Comparison of ENCODE assay signal across 8 mouse cellular contexts in the genomic region with DNA sequence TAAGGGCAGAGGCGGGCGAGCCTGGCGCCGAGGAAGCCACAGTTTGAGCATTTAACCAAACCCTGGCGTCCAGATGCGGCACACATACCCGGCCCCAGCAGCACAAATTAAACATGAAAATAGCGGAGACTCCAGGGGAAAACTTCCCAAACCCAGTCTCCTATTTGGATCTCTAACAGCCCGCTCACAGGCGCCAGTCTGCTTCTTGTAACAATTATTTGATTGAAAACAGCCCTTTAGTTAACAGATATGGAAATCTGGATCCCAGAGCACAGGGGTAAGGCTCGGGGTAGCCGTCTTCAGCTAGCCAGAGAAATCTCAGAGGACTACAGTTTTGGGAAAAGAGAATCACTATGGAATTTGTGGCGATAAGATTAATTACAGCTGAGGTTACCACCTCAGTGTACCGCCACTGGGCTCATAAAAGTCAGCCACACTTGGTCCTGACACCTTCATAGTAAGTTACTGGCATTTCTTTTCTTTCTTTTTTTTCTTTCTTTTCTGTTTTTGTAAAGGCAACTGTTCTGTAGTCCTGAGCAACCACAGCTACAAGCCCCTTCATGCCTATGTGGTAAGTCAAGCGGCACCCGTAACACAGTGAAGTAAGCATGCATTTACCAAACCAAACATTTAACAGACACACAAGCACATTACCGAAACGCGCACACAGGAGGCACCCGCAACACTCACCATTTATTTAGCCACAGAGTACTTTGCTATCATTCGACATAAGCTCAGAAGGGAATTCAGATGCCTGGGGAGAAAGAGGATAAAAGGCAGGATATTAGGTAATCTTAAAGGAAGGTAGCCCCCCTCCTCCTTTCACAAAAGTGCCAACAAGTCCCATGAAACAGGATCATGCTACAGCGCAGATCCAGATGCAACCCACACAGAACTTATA. TPM values are rescaled to one million over a fixed set of nuclear protein-coding genes. Genes with fewer than 3 reads are reported as not detected.
A peak's percentile ranks its signal among the peaks of the same experiment; 100 is the strongest.
DNase-seq lines count a peak whose midpoint lies in the region; ATAC-seq lines count a peak whose summit lies in the region.

No protein-coding gene starts in this region.

- peak; percentile 39 for DNase-seq in right cerebral cortex, postnatal 25 days
- no peak for DNase-seq in right cerebral cortex, postnatal 4 days
- DNase-seq in adrenal gland, postnatal 36 days: peak; percentile 29 to 46
- peak; percentile 53 for DNase-seq in forebrain, embryonic 14.5 days (ENCODE audit: low spot score)
- DNase-seq in induced T-regulatory cell, adult 2 months (ENCODE audit: low read depth): peak; percentile 69
- DNase-seq in retina, embryonic 14.5 days (ENCODE audit: low spot score): peak; percentile 39
- no peak for DNase-seq in ovary, postnatal 14 days (ENCODE audit: low spot score)

- no peaks in the 10 kb centered on the region for H3K36me3 ChIP-seq in forebrain, embryonic 14.5 days (ENCODE audit: control insufficient read depth, insufficient read depth, low read length)
- H3K36me3 ChIP-seq in liver, embryonic 16.5 days (ENCODE audit: control insufficient read depth, insufficient read depth): no peaks in the 10 kb centered on the region

- no peaks in the 10 kb centered on the region for H3K9me3 ChIP-seq in forebrain, embryonic 14.5 days (replicated peaks; ENCODE audit: control insufficient read depth, low read length)
- no peaks in the 10 kb centered on the region for H3K9me3 ChIP-seq in liver, embryonic 16.5 days (replicated peaks; ENCODE audit: control insufficient read depth, low read length)

- peaks cover 20% of the 10 kb centered on the region for H3K4me1 ChIP-seq in forebrain, embryonic 14.5 days (ENCODE audit: control insufficient read depth, insufficient read depth, low read length)
- H3K4me1 ChIP-seq in liver, embryonic 16.5 days (ENCODE audit: control insufficient read depth, low read depth, low read length): no peaks in the 10 kb centered on the region; the same call in none of the 2 replicates

- under 1% methylated on average over 22 of the region's 22 CpGs for WGBS in forebrain, embryonic 14.5 days
- 3% methylated on average over 22 of the region's 22 CpGs for WGBS in liver, embryonic 16.5 days (ENCODE audit: insufficient replicate concordance)

- H3K27me3 ChIP-seq in forebrain, embryonic 14.5 days (replicated peaks; ENCODE audit: control insufficient read depth, insufficient read depth, low read length): no peaks in the 10 kb centered on the region
- H3K27me3 ChIP-seq in liver, embryonic 16.5 days (ENCODE audit: control insufficient read depth, insufficient read depth, low read depth, low read length): peaks cover 69% of the 10 kb centered on the region

- peak overlapping the region; percentile 97 for H3K4me2 ChIP-seq in forebrain, embryonic 14.5 days (ENCODE audit: low read length)
- H3K4me2 ChIP-seq in liver, embryonic 16.5 days (ENCODE audit: low read depth, low read length): peak overlapping the region; percentile 70

- no peak for ATAC-seq in forebrain, embryonic 14.5 days
- no peak for ATAC-seq in liver, embryonic 16.5 days (ENCODE audit: low read depth)

- peak overlapping the region; percentile 80 for H3K9ac ChIP-seq in forebrain, embryonic 14.5 days (ENCODE audit: low read length)
- peak overlapping the region; percentile 63 for H3K9ac ChIP-seq in liver, embryonic 16.5 days (ENCODE audit: low read depth, low read length)

- H3K27ac ChIP-seq in forebrain, embryonic 14.5 days (ENCODE audit: low read depth, low read length): peak overlapping the region; percentile 72
- H3K27ac ChIP-seq in liver, embryonic 16.5 days (ENCODE audit: low read length): peak overlapping the region; percentile 45

- peak overlapping the region; percentile 67 for H3K4me3 ChIP-seq in forebrain, embryonic 14.5 days (ENCODE audit: low read depth, low read length)
- peak overlapping the region; percentile 67 for H3K4me3 ChIP-seq in liver, embryonic 16.5 days (ENCODE audit: low read depth, low read length)

RNA-seq across cellular contexts. Expression of gene Id2, which starts 2.1 kb away (rescaled TPM):
- total RNA-seq in adrenal gland, postnatal 36 days (2021): 100 to 1,000 TPM; 247 to 491 TPM
- polyA plus RNA-seq in forebrain, embryonic 14.5 days (2014; fragmentation: Nextera tagmentation; extraction: Ambion mirVana): 538 and 542 TPM in 2 replicates
- 127 and 140 TPM in 2 replicates for polyA plus RNA-seq in liver, embryonic 16.5 days (2015; fragmentation: Nextera tagmentation; extraction: Ambion mirVana)

Comparison
In these comparisons a context has a peak if more than half of its experiments do, and no peak if none do; other contexts are left out.
1. DNase-seq: peak in right cerebral cortex, postnatal 25 days (single experiment), adrenal gland, postnatal 36 days (2 of 2), forebrain, embryonic 14.5 days (single experiment), induced T-regulatory cell, adult 2 months (single experiment) and retina, embryonic 14.5 days (single experiment); none in right cerebral cortex, postnatal 4 days (single experiment) and ovary, postnatal 14 days (single experiment).